Mouse (Mus musculus) telencephalon, adult 2 months (tissue): Measurements from ENCODE around the gene Akap10.
A peak's percentile ranks its signal among the peaks of the same experiment; 100 is the strongest.
"Not testable (repeated sequence)": the region's sequence is repeated elsewhere in the genome, so short reads cannot be mapped to it uniquely, and the experiment has no call there.

Source experiments
- DNase-seq: peaks from one replicate; pipeline ENCODE4 v3.0.0-alpha.2; 2011; ENCODE audit warnings: low read depth, low spot score

Gene Akap10

GRCm38 (mm10) chr11:61930640-61931586 is 861 bp upstream of the Akap10 start:
- DNase-seq: no peak

GRCm38 (mm10) chr11:61929323-61930097 is 542 bp downstream of the Akap10 start:
- no peak for DNase-seq

GRCm38 (mm10) chr11:61923309-61923708 is 6.7 kb downstream of the Akap10 start:
- DNase-seq: peak; percentile 36

- DNase-seq: peak; percentile 49
These were observed 10.3 kb downstream of the Akap10 start for GRCm38 (mm10) chr11:61919702-61920101.

GRCm38 (mm10) chr11:61908315-61908714 is 21.7 kb downstream of the Akap10 start:
- no peak for DNase-seq

GRCm38 (mm10) chr11:61882183-61882582 is 47.9 kb downstream of the Akap10 start:
- peak; percentile 36 for DNase-seq

- DNase-seq: no peak
These were observed 50.1 kb downstream of the Akap10 start for GRCm38 (mm10) chr11:61879921-61880320.

- no peak for DNase-seq
These were observed 58.2 kb downstream of the Akap10 start for GRCm38 (mm10) chr11:61871881-61872280.

- DNase-seq: no peak
These were observed 63.2 kb downstream of the Akap10 start for GRCm38 (mm10) chr11:61866856-61867255.

GRCm38 (mm10) chr11:61861781-61862547 is 68.1 kb downstream of the Akap10 start:
- DNase-seq: no peak

GRCm38 (mm10) chr11:61859316-61859715 is 70.7 kb downstream of the Akap10 start:
- no peak for DNase-seq

- no peak for DNase-seq
These were observed 74.5 kb downstream of the Akap10 start for GRCm38 (mm10) chr11:61855539-61855938.

- DNase-seq: peak; percentile 86
These were observed 75.1 kb downstream of the Akap10 start, which contains the start of gene Ulk2 for GRCm38 (mm10) chr11:61854988-61855411. Gene Ulk2 (minus strand): TSS chr11:61855073.

GRCm38 (mm10) chr11:61854211-61854987 is 75.7 kb downstream of the Akap10 start:
- peak; percentile 75 for DNase-seq

GRCm38 (mm10) chr11:61853659-61854058 is 76.4 kb downstream of the Akap10 start:
- no peak for DNase-seq

- no peak for DNase-seq
These were observed 77.1 kb downstream of the Akap10 start for GRCm38 (mm10) chr11:61852916-61853315.

- no peak for DNase-seq
These were observed 78.9 kb downstream of the Akap10 start for GRCm38 (mm10) chr11:61851195-61851594.

GRCm38 (mm10) chr11:61840663-61841062 is 89.4 kb downstream of the Akap10 start:
- DNase-seq: not testable (repeated sequence)

- no peak for DNase-seq
These were observed 90.1 kb downstream of the Akap10 start for GRCm38 (mm10) chr11:61839940-61840339.

GRCm38 (mm10) chr11:61839182-61839581 is 90.9 kb downstream of the Akap10 start:
- DNase-seq: no peak
